Mouse (Mus musculus) urinary bladder, adult 18-20 months (tissue): ENCODE data around the gene C77080.

Experiments
- DNase-seq, 2 experiments: peaks; one replicate each; pipeline ENCODE4 v3.0.0; 2022; ENCODE audit warnings: low spot score in 2 of 2, mixed read lengths in 2 of 2

The C77080 gene

DNA sequence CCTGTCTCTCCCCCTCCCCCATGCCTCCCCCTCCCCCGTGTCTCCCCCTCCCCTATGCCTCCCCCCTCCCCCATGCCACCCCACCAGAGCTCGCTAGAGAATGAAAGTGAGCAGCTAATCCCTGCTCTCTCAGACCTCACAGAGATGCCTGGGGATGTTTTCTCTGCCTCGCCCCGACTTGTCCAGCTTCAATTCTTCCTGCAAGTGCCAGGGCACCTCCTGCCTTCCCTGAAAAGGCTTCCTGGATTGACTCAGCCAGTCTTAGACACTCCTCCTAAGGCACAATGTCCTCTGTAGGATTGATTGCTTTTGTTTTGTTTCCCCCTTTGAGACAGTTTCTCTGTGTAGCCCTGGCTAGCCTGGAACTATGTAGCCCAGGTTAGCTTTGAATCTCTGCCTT lies at the start of gene C77080:
TSS of gene C77080 (minus strand) at position 209 of the 400 bp plus-strand sequence.
- no peak for DNase-seq

DNA sequence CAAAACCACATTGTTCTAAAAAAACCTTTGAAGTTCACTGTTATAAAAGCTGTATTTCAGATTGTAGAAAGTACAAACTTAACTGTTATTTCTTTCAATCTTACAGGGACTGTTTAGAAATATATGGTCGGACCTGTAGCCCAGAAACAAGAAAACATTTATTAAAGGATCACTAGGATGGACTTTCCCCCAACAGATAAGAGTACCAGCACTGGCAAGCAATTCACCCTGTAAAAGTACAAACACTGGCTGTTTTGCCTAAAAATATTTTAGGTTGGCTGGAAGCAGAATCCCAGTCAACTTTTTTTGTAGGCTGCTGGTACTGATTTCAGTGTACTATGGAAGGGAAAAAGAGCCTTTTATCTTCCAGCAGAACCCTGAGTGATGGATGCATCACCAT lies 46.7 kb upstream of the C77080 start:
- DNase-seq = no peak

DNA sequence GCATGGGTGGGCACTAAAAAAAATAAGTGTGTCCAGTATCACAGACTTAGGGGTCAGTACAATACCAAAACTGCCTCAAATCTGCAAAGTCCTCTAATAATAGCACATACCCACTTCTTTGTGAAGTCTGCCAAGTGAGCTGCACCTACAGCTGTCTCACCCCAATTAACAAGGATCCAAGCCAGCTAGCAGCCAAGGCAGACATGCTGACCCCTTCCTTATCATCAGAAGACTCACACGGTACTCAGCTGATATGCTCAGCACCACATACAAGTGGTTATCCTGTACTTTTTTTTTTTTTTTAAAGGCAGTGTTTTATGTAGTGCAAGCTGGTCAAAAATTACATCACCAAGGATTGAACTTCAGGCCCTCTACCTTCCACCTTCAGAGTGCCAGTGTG lies 43.1 kb upstream of the C77080 start:
- DNase-seq = no peak

DNA sequence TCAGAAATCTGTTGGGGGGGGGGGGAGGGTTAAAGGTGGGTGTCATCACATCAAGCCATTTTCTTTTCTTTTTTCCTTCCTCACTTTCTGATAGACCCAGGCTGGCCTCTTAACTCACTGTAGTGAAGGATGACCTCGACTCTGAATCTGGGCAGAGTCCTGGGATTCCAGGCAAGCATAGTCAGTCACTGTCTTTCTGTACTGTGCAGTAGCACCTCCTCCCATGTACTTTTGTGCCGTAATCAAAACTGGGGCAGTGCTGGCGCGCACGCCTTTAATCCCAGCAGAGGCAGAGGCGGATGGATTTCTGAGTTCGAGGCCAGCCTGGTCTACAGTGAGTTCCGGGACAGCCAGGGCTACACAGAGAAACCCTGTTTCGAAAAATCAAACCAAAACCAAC lies 42.6 kb upstream of the C77080 start:
- DNase-seq = no peak

DNA sequence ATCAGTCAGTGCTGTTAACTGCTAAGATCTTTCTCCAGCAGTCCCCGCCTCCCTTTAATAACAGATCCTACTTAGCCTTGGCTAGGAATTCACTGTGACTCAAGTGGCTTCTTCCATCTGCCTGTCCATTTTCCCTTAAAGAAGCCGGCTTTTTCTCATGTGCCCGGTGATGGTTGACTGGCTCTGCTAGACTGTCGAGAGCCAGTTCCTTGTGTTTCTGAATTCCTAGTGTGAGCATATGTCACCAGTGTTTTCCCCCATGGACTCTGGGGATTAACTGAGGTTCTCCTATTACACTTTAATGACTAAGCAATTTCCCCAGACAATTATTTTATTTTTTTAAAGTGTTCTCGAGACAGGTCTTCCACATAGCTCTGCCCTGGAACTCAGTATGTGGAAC lies 42.2 kb upstream of the C77080 start:
- DNase-seq = no peak

DNA sequence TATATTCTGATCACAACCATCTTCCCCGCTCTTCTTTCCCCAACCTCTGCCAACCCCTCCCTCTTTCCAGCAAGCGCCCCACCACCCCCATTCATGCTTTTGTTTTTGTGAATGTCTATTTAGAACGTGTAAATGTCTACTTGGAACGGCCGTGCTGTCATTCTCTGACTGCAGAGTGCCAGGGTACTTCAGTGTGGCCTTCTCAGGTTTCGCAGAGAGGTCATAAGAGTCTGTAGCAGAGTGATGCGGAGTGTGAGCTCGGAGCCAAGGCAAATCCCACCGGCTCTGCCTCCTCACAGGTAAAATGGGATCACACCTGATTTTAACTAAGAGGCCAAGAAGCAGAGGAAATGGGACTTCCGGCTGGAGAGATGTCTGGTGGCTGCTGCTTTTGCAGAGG lies 37.9 kb upstream of the C77080 start:
- no peak for DNase-seq

DNA sequence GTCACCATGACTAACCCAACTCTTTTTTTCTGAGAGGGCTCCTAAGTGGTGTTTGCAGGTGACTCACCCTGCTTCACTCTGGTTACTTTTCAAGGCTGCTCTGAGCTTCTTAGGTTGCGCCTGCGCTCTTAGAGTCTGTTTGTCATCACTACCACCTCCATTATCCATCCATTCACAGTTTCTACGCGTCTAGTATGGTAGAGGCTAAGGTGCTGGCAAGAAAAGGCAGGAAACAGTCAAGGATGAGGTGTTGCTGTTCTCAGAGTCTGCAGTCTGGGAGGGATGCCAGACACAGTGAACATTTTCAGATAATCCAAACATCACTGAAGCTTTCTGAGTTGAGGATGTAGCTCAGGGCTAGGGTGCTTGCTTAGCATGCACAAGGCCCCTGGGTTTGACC lies 36.5 kb upstream of the C77080 start:
- no peak for DNase-seq

DNA sequence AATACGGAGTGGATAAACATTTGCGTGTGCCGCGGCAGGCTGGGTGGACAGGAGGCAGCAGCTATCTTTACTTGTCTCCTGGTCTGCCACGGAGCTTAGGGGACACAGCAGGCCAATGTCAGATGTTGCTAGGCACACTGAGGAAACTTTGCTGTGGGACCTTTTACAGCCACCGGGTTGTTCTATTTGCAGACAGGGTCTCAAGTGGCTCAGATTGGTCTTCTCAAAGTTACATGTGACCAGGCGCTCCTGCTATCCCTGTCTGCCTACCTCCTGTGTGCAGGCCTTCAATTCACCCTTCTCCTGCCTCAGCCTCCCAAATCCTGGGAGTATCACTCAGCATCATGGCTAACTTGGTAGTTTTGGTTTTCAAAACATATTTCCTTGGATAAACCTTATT lies 34.9 kb upstream of the C77080 start:
- DNase-seq = no peak

DNA sequence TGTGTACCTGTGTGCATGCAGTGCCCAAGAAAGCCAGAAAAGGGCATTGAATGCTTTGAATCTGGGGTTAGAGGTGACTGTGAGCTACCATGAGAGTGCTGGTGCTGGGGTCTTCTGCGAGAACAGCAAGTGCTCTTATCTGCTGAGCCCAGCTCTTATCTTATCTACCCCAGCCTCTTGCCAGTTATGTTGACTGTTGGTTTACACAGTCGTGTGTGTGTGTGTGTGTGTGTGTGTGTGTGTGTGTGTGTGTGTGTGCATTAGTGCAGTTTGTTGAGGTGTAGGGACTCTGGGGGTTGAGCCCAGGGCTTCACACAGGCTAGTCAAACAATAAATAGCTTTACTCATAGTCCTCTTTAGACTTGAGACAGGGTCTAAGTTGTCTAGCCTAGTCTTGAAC lies 34.0 kb upstream of the C77080 start:
- DNase-seq = no peak

DNA sequence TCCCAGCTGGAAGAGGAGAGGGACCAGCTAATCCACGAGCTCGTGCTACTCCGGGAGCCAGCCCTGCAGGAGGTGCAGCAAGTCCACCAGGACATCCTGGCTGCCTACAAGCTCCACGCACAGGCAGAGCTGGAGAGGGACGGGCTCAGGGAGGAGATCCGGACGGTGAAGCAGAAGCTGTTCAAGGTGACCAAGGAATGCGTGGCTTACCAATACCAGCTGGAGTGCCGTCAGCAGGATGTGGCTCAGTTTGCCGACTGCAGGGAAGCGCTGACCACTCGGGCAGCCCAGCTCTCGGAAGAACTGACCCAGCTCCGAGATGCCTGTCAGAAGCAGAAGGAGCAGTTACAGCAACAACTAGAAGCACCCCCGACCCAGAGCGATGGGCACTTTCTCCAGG lies 32.5 kb upstream of the C77080 start:
- DNase-seq = no peak

DNA sequence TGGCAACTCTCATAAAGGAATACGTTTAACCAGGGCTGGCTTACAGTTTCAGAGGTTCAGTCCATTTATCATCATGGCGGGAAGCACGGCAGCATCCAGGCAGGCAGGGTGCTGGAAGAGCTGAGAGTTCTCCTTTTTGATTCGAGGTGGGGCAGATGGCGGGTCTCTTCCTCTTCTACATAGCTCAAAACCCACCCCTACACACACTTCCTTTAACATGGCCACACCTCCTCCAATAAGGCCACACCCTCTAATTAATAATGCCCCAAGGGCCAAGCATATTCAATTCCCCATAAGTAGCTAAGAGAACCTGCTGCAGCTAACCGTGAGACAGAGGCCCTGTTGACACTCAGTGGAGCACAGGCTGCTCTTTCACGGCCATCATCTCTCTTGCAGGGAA lies 31.6 kb upstream of the C77080 start:
- DNase-seq = no peak

DNA sequence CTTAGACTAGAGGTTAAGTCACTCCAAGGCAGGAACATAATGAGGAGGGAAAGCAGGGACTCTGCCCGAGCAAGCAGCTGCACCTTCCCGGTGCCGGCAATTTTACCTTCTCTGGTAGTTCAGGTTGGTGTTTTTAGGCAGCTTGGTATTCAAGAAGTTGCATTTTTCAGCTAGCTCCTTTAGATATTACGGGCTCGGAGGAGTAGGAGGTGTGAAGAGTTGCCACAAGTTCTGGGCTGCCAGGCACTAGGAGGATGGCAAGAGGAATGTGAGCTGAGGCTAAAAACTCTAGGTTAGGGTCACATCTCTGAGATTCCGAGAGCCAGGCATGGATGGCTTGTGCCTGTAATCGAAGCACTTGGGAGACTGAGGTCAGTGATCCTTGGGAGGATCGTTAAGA lies 28.5 kb upstream of the C77080 start:
- DNase-seq = no peak

DNA sequence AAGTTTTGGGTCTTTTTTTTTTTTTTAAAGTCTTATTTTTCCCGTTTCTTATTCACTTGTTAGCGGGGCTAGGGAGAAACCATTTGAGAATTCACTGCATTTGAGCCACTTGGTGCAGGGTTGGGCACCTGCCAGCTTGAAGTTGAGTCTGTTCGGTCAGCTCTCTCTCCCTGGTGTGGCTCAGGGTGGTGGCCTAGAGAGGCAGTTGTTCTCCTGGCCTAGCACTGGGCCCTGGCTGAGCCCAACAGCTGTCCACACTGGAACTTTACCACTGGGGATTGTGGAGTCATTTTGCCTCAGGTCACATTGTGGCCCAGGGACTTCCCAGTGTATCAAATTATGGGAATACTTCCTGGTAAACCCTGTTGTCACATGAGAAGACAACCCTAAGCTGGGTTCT lies 26.9 kb upstream of the C77080 start:
- no peak for DNase-seq

DNA sequence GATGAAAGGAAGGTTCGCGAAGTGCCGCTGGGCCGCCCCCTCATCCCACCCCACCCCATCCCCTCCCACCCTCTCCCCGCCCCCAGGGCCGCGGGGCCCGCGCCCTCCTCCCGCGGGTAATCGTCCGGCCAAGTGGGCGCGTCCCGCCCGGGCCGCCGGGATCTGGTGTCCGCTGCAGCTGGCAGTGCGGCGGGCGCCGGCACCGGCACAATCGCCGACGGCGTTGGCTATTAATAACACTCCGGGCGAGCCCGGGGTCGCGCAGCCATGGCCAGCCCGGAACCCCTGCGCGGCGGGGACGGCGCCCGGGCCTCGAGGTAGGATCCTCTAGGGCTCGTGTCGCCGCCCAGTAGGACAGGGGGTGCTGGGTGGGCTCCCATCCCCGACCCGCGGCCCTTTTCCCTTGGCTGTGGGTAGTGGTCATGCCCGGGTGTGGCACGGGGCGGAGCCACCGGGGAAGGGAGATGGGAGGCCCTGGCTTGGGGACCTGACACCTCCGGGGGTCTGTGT lies 26.3 kb upstream of the C77080 start, which contains the start of gene Sync:
TSS of gene Sync (plus strand) at position 146 of the 510 bp plus-strand sequence.
- DNase-seq = no peak

DNA sequence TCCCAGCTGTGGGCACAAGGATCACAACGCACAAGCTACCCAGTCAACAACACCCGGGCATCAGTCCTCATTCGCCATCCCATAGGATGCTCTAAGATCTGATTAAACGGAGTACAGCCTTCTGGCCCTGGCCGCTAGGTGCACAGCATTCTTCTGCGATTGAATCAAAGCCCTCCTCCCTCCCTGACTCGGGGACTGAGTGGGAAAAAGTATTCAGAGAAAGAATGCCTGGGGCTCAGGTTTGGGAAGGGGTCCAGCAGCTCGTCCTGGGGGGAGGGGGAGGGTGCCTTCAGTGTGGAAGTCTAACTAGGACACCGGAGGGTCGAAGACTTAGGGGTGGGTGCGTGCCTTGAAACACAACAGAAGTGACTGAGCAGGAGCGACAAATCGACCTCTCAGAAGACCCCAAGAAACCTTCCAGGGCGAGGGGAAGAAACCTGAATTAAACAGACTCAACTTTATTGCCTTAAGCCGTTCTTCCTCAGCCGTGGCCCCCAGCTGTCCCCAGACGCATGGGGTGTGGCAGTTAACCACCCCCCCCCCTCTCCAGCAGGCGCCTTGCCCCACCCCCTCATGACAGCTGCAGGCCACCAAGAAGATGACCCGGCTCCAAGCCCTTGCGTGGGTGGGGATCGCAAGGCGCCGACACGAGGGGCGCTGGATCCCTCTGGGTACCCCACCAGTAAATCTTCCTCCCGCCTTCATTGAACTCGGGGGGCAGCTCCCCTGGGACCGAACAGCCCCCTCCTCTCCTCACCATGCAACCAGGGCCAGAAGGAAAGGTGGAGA lies 25.7 kb upstream of the C77080 start:
- DNase-seq = no peak

DNA sequence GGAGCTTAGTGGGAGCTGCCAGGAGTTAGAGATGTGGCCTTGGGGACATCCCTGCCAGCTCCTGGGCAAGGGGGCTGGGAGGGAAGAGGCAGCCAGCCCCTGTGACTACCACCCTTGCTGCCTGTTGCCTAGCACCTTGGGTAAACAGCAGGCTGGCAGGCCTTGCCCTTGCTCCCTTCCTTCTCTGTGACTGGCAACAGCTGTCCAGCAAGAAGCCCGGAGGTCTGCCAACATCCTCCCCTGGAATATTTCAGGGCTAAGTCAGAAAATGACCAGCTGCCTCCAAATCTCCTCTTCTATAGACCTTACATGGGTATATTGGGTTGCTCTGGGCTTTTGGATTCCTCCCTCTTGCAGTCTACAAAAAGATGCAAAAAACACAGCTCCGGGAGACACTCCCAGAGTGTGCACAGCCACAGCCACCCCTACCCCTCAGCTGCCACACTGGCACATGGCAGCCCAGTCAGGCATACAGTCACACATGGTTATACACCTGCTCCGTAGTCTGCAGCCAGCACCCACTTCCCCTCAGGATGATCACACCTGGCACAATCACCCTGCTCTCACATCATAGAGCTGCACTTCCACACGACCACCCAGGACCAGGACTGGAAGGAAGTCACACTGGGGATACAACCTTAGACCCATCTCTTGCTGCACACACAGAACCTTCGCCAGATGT lies 24.9 kb upstream of the C77080 start:
- no peak for DNase-seq

DNA sequence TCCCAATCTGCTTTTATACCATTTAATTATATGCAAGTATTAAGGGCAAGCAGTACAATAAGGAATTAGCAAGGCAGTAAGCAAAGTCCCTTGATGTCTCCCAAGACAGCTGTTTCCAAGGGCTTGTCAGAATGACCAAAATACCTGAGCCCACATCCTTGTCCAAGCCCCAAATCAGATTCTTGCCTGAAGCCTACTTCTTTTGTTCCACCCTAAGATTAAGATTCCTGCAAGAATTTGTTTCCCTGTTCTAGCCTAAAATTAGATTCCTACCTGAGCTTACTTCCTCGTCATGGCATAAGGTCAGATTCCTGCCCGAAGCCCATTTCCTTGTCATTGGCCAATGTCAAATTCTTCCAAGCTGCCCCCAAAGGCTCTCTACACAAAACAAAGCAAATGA lies 23.5 kb upstream of the C77080 start:
- DNase-seq = no peak

DNA sequence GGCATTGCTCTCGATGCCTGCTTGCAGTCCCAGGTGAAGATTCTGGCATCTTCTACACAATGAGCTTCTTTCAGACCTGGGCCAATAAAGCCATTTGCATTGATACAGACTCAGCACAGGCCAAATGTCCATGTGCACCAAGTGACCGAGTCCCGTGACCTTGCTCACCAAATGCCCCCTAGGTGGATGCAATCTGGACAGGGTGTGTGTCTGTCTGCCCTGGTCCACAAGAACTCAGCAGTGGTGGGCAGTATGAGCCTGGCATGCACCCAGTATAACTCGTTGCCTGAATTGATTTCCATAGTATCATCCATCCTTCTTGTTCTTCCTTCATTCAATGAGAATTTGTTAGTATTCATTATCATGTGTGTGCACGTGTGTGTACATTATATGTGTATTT lies 22.0 kb upstream of the C77080 start:
- DNase-seq = no peak

DNA sequence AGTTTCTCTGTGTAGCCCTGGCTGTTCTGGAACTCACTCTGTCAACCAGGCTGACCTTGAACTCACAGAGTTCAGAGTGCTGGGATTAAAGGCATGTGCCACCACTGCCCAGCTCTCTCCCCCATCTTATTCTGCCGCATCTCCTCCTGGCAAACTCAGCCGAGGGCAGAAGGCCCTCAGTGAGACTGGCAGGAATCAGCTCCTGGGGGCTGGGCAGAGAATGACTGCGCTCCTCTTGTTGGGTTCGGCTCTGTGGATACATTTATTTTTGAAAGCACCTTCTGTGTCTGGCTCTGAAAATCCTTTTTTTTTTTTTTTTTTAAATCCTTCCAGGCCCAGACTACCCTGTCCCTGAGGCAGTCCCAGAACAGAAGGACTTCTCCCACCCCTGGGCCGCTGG lies 21.6 kb upstream of the C77080 start:
- DNase-seq = no peak

DNA sequence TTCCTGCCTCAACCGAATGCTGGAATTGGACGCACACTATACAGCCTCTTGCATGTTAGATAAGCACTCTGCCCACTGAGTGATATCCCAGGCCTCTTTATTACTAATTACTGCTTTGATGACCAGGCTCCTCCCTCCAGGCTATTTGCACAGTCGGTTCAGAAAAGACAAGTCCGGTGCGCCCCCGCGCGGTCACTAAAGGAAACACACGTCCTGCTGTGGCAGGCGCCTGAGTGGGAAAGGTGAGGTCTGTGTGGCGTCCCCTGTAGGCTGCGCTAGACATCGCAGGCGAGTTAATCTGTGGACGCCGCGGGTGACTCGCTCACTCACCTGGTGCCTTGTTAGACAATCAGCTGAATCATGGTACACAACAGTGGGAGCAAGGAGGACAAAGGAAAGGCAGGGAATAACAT lies 15.3 kb upstream of the C77080 start:
- peak; percentile 94 to 97 for DNase-seq

DNA sequence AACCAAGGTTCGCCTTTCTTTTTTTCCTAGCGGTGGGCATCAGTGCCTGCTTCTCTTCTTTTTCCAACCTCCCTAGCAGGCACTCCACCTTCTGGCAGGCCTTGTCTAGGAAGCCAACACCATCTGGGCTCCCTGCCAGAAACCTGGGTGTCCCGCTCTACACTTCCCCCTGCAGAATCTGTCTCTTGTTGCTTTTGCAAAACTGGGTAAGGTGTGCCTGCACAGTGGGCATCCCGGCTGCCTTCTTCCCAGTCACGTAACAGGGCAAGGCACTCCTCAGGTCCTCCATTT lies 11.5 kb upstream of the C77080 start:
- DNase-seq = peak; percentile 65 to 66

DNA sequence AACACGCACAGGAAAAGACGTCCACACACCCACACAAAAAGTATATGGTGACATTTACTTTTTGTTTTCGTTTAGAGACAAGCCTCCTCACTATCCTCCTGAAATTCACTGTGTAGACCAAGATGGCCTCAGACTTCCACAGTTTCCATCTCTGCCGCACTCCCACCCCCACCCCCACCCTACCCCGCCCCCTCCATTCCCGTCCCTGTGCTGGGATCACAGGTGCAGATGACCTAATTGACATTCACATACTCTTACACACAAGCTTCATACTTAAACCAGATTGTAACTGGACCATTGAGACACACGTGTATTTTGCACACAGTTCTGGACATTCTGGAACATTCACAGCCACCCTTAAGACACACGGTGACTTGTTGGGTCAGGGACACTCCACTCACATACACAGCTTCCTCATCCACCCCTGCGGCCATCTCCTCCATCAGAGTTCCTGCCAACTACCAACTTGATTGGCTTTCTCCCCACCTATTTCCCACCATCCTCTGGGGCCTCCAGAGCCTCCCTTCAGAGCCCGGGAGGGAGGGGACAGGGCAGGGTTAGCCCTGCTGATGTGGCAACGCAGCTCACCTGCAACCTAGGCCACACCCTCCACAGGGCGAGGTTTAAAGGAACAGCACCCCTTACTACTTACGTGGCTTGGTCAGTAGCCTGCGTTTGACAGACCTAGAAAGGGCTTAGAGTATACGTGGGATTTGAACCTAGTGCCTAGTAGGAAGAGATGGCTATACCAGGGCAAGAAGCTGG lies 11.0 kb upstream of the C77080 start:
- peak; percentile 75 to 77 for DNase-seq

DNA sequence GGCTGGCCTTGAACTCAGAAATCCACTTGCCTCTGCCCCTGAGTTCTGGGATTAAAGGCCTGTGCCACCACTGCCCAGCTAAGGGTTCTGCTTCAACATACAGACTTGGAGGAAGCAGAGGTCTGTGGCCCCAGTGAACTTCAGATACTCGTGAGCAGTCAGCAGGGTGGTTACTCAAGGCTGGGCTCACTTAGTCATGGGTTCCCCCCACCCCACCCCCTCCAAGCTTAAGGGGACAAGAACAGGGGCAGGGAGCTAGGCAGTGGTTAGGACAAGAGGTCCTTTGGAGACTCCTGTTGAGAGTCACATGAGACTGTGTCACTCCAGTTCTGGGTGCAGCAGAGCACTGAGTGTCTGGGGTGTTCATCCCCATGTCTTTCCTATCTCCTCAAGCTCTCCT lies 7.5 kb upstream of the C77080 start:
- DNase-seq = no peak
